Mouse (Mus musculus) lung, adult 2 months (tissue): ENCODE results near the gene Foxp1. TPM values are rescaled to one million over a fixed set of nuclear protein-coding genes. Genes with fewer than 3 reads are reported as not detected.

ENCODE experiments used
- DNase-seq: peaks from one replicate; pipeline ENCODE4 v3.0.0; 2022
- H3K4me1 ChIP-seq: fragments of 200-500 bp; 2 replicates; pipeline ENCODE4 v1.6.1; 2011; ENCODE audit warnings: low read length; ENCODE audit not compliant: control insufficient read depth, insufficient read depth
- H3K4me3 ChIP-seq: fragments of 200-500 bp; replicated peaks from 2 replicates; pipeline ENCODE3; 2011; ENCODE audit warnings: low read depth, mild to moderate bottlenecking, control low read depth, low read length; ENCODE audit errors: extremely low read depth
- CTCF ChIP-seq: fragments of 200-500 bp; IDR thresholded peaks from 2 replicates; pipeline ENCODE4 v1.5.1; 2011; ENCODE audit warnings: mild to moderate bottlenecking, low read length, control low read depth; ENCODE audit not compliant: insufficient read depth
- POLR2A ChIP-seq: fragments of 200-500 bp; IDR thresholded peaks from 2 replicates; pipeline ENCODE4 v1.6.1; 2011; ENCODE audit warnings: low read depth, mild to moderate bottlenecking, control low read depth, low read length, borderline replicate concordance; ENCODE audit errors: extremely low read depth
- WGBS: fragments of 180-500 bp; shearing (Covaris S2); methylation state at CpG from one replicate; pipeline ENCODE4 v1.1.7; 2018; 5-methylcytosine and 5-hydroxymethylcytosine counted together
- polyA plus RNA-seq: library from polyadenylated mRNA; depleted of rRNA; stranded (reverse); fragments of >200 nt; gene quantifications from 2 replicates; pipeline ENCODE4 v1.2.3, GENCODE M21; 2012

Gene Foxp1
- polyA plus RNA-seq, 1 experiment: 135 TPM

- Histone ChIP-seq H3K4me3 (no peak overlapping the region), H3K4me1 (no peaks in the 10 kb centered on the region; the same call in 1 of the 2 replicates)
- no peak for TF ChIP-seq CTCF
- TF ChIP-seq POLR2A: no peak
- WGBS: 58% methylated on average over 3 of the region's 3 CpGs
- no peak for DNase-seq
Observed at GRCm38 (mm10) chr6:99285026-99285425, 237.5 kb downstream of the Foxp1 start.

DNA sequence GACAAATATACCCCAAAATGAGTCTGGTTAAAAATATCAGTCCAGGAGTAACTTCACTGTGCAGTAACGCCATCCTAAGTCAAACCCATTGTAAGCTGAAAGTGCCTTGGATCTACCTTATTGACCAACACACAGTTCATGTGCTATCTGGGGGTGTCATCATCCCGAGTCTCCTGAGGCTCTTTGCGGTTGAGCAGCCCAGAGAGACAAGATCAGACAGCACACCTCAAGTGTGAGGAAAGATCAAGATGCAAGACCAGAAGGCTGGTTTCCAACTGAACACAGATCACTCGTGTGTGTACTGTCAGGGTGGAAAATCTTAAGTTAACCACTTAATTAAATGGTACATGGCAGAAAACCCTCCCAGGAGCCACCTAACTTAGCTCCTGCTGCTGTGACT is 238.5 kb downstream of the Foxp1 start:
- DNase-seq: no peak
- TF ChIP-seq POLR2A (no peak), CTCF (no peak)
- 79% methylated on average over 4 of the region's 4 CpGs for WGBS
- Histone ChIP-seq H3K4me1 (no peaks in the 10 kb centered on the region; the same call in 1 of the 2 replicates), H3K4me3 (no peak overlapping the region)

- TF ChIP-seq POLR2A (no peak), CTCF (no peak)
- no peak for DNase-seq
- H3K4me3 ChIP-seq: no peak overlapping the region
- 79% methylated on average over 15 of the region's 15 CpGs for WGBS
- H3K4me1 ChIP-seq: no peaks in the 10 kb centered on the region; the same call in 1 of the 2 replicates
Observed at GRCm38 (mm10) chr6:99282866-99283657, 239.5 kb downstream of the Foxp1 start.

- 83% methylated on average over 9 of the region's 9 CpGs for WGBS
- TF ChIP-seq CTCF: no peak
- no peak for TF ChIP-seq POLR2A
- Histone ChIP-seq H3K4me3 (no peak overlapping the region), H3K4me1 (peaks cover 3% of the 10 kb centered on the region)
- DNase-seq: no peak
Observed at GRCm38 (mm10) chr6:99281433-99281832, 241.1 kb downstream of the Foxp1 start.

- WGBS: 72% methylated on average over 5 of the region's 5 CpGs
- Histone ChIP-seq H3K4me1 (peaks cover 3% of the 10 kb centered on the region), H3K4me3 (no peak overlapping the region)
- no peak for DNase-seq
- no peak for TF ChIP-seq POLR2A
- TF ChIP-seq CTCF: no peak
Observed at GRCm38 (mm10) chr6:99280619-99281018, 241.9 kb downstream of the Foxp1 start.

DNA sequence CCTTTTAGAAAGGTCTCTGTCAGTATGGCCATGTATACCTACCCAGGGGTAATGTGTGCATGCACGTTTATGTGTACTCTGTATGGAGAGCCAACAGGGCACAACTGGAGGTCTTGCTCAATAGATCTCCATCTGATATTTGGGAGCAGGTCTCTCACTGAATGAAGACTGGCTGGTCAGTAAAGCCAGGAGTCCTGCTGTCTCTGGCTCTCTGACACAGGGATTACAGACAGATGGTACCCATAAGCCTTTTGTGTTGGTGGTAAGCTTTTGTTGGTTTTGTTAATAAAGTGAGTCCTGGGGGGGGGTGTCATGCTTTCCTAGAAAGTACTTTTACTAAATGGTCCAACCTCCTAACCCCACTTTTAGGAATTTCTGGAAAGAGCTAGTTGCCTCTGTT is 245.3 kb downstream of the Foxp1 start:
- no peak for DNase-seq
- TF ChIP-seq POLR2A (no peak), CTCF (no peak)
- 83% methylated on average over 1 of the region's 1 CpGs for WGBS

GRCm38 (mm10) chr6:99276297-99276653 is 246.2 kb downstream of the Foxp1 start:
- TF ChIP-seq CTCF (no peak), POLR2A (no peak)
- Histone ChIP-seq H3K4me3 (no peak overlapping the region), H3K4me1 (peaks cover 11% of the 10 kb centered on the region)
- 59% methylated on average over 7 of the region's 7 CpGs for WGBS
- DNase-seq: no peak

More for the DNA sequence above, 245.3 kb downstream of the Foxp1 start:
- no peak overlapping the region for H3K4me3 ChIP-seq
- peaks cover 7% of the 10 kb centered on the region for H3K4me1 ChIP-seq

DNA sequence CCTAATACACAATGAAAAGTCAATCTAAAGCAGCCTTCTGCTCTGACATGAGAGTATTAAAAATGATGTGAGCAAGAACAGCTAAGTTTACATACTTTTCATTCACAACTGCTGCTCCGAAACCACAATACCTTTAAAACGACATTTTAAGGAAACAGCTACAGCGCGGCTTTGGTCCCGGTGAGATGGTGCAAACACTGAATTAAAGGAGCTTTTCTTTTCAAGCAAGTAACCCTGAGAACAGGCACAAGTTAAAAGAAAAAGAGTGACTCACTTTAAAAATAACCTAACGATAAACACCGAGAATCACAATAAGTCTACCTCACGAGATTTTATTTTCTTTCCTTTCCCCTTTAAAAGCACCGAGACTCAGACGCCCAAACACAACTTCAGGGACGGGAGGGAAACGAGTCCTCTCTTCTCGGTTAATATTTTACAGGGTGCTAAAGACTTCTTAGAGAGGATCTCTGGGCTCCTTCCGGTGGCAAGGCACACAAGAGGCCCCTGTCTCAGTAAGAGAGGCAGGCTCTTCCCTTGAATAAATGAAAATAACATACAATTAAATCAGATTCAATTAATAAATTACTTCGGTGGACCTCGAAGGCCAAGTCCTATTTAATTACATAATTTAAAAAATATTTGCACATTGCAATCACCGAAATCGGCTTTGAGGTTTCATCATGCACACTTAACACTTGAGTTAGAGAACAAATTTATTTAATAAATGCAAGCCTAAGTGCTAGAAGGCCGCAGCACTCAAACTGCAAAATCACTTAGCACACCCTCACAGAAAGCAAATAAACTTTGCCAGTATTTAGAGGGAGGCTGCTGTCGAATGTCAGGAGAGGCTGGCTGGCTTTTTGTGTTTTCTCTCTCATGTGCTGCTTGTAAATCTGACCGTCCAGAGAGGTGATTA is 246.9 kb downstream of the Foxp1 start:
- peak overlapping the region; percentile 38 for H3K4me3 ChIP-seq
- WGBS: 38% methylated on average over 21 of the region's 21 CpGs
- no peak for DNase-seq

GRCm38 (mm10) chr6:99274667-99275066 is 247.9 kb downstream of the Foxp1 start:
- WGBS: 78% methylated on average over 5 of the region's 5 CpGs
- no peak for DNase-seq
- no peak for TF ChIP-seq POLR2A
- TF ChIP-seq CTCF: no peak
- H3K4me1 ChIP-seq: peaks cover 11% of the 10 kb centered on the region
- H3K4me3 ChIP-seq: no peak overlapping the region

More for the DNA sequence above, 246.9 kb downstream of the Foxp1 start:
- TF ChIP-seq POLR2A (no peak), CTCF (no peak)
- H3K4me1 ChIP-seq: peaks cover 11% of the 10 kb centered on the region
